Mouse (Mus musculus): ENCODE data around the gene Elf4. TPM values are rescaled to one million over a fixed set of nuclear protein-coding genes. Genes with fewer than 3 reads are reported as not detected.

The Elf4 gene
- total RNA-seq (2023) = 10 to 100 TPM; 87.3 to 90.4 TPM

DNA sequence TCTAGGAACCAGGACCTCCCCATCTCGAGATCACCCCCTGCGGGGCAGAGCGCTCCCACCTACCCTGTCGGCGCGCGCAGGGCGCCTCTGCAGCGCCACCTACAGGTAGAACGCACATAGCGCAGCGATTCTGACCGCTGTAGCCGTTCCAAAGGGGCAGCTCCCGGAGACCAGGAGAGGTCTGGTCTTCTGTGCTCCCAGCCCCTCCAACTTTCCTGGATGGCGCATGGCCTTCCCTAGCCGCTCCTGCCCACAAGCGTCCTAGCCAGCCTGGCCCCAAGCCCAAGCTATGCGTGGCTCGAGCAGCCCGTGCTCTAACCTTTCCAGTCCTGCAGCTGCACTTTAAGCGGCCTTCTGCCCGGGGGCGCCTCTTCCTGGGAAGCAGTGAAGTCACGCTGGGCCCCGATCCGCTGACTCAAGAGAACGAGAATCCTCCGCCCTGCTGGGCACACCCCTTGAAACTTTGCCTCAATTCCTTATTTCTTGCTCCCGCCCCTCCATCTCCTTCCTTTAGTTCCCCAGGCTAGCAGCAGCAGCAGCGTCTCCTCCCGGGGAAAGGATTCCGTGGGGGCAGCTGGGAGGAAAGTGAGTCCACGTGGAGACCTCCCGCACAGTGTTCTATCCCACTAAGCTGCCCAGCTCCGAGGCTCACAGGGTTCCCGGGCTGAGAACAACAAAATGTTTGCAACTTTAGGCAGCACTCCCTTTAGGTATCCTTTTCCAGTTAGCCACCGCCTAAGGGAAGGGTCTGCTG, at the start of gene Elf4:
Gene Elf4, minus strand, starts transcription at position 379 of the 754 bp plus-strand sequence.

Other genes with a start within 250 kb of the Elf4 start
- 10 to 100 TPM; 22.3 to 23.8 TPM for gene Utp14a, start 206.3 kb downstream of the Elf4 start, total RNA-seq (2023)
- gene Bcorl1, start 121.8 kb downstream of the Elf4 start, total RNA-seq (2023) = 10 to 100 TPM; 21.3 to 26.5 TPM
- 10 to 100 TPM; 16.5 to 17.9 TPM for gene Aifm1, start 50.4 kb upstream of the Elf4 start, total RNA-seq (2023)
- not detected for gene Rab33a, start 56.2 kb upstream of the Elf4 start, total RNA-seq (2023)
- 10 to 100 TPM in 1 of 2 experiments, 1 to 10 TPM in 1; 8.6 to 11.0 TPM for gene Zfp280c, start 131.4 kb upstream of the Elf4 start, total RNA-seq (2023)
- 1 to 10 TPM; 2.3 to 4.5 TPM for gene Slc25a14, start 160.3 kb upstream of the Elf4 start, total RNA-seq (2023)
- not detected for gene Gpr119, start 211.3 kb upstream of the Elf4 start, total RNA-seq (2023)
- gene Rbmx2, start 231.9 kb upstream of the Elf4 start, total RNA-seq (2023) = 1 to 10 TPM; 5.3 to 5.4 TPM